Mouse (Mus musculus): ENCODE data around the gene Wdr5. TPM values are rescaled to one million over a fixed set of nuclear protein-coding genes. Genes with fewer than 3 reads are reported as not detected.

Gene Wdr5
- total and polyA plus RNA-seq, 2 experiments = 16.7 to 18.3 TPM

GRCm38 (mm10) chr2:27507562-27507961, 7.4 kb upstream of the Wdr5 start, which contains the start of gene Brd3:
TSS of gene Brd3 (minus strand) at chr2:27507662.
- 89% methylated on average over 4 of the region's 4 CpGs for WGBS
- DNase-seq (ENCODE audit: extremely low read depth, low read depth, low spot score) = no peak
- H3K9ac ChIP-seq (ENCODE audit: low read depth, low read length) = no peak within 1 kb of the TSS
- peaks cover 6% of the 10 kb centered on the region; the same call in 1 of the 2 replicates for H3K4me1 ChIP-seq (ENCODE audit: control insufficient read depth, insufficient read depth, low read length)
- no peak for TF ChIP-seq POLR2A (IDR thresholded peaks at IDR 0.05; ENCODE audit: extremely low read depth, insufficient read depth, low read length)
- TF ChIP-seq CTCF (IDR thresholded peaks at IDR 0.05; ENCODE audit: low read depth, low read length) = no peak
- peak within 1 kb of the TSS; percentile 28; the same call in 1 of the 2 replicates for H3K27ac ChIP-seq (replicated peaks; ENCODE audit: insufficient read depth, low read depth, low read length)
- no peaks in the 10 kb centered on the region for H3K79me2 ChIP-seq (ENCODE audit: control insufficient read depth, insufficient read depth, low read length)
- no peaks in the 10 kb centered on the region for H3K36me3 ChIP-seq (ENCODE audit: control insufficient read depth, insufficient read depth, low read length)
- no peaks in the 10 kb centered on the region for H3K27me3 ChIP-seq (ENCODE audit: control insufficient read depth, insufficient read depth, low read length)
- no peak within 1 kb of the TSS for H3K4me3 ChIP-seq (ENCODE audit: insufficient read depth, low read depth, low read length)

GRCm38 (mm10) chr2:27510706-27511105, 4.3 kb upstream of the Wdr5 start:
- WGBS = 96% methylated on average over 7 of the region's 7 CpGs
- TF ChIP-seq POLR2A (IDR thresholded peaks at IDR 0.05; ENCODE audit: extremely low read depth, insufficient read depth, low read length) (no peak), CTCF (IDR thresholded peaks at IDR 0.05; ENCODE audit: low read depth, low read length) (no peak)

DNA sequence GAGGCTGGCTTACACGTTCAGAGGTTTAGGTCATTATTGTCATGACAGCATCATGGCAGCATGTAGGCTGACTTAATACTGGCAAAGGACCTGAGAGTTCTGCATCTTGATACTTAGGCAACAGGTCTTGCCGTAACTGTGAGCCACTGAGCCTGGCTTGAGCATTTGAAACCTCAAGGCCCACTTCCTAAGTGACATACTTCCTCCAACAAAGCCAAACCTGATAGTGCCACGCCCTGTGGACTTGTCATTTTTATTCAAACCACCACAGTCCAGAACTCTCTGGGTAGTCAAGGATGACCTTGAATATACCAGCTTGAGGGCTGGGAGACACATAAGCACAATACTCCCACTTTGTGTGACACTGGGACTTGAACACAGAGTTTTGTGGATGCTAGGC, 2.0 kb upstream of the Wdr5 start:
- no peaks in the 10 kb centered on the region for H3K27me3 ChIP-seq (ENCODE audit: control insufficient read depth, insufficient read depth, low read length)
- no peak overlapping the region for H3K9ac ChIP-seq (ENCODE audit: low read depth, low read length)
- DNase-seq (ENCODE audit: extremely low read depth, low read depth, low spot score) = no peak
- H3K36me3 ChIP-seq (ENCODE audit: control insufficient read depth, insufficient read depth, low read length) = no peaks in the 10 kb centered on the region
- peaks cover 18% of the 10 kb centered on the region; the same call in 1 of the 2 replicates for H3K79me2 ChIP-seq (ENCODE audit: control insufficient read depth, insufficient read depth, low read length)
- TF ChIP-seq POLR2A (IDR thresholded peaks at IDR 0.05; ENCODE audit: extremely low read depth, insufficient read depth, low read length) = no peak
- no peak for TF ChIP-seq CTCF (IDR thresholded peaks at IDR 0.05; ENCODE audit: low read depth, low read length)
- 92% methylated on average over 3 of the region's 3 CpGs for WGBS
- H3K4me3 ChIP-seq (ENCODE audit: insufficient read depth, low read depth, low read length) = no peak overlapping the region
- peaks cover 12% of the 10 kb centered on the region for H3K4me1 ChIP-seq (ENCODE audit: control insufficient read depth, insufficient read depth, low read length)
- H3K27ac ChIP-seq (replicated peaks; ENCODE audit: insufficient read depth, low read depth, low read length) = no peak overlapping the region

More at GRCm38 (mm10) chr2:27510706-27511105, 4.3 kb upstream of the Wdr5 start:
- H3K4me1 ChIP-seq (ENCODE audit: control insufficient read depth, insufficient read depth, low read length) = peaks cover 7% of the 10 kb centered on the region
- H3K4me3 ChIP-seq (ENCODE audit: insufficient read depth, low read depth, low read length) = no peak overlapping the region
- no peaks in the 10 kb centered on the region for H3K27me3 ChIP-seq (ENCODE audit: control insufficient read depth, insufficient read depth, low read length)
- no peaks in the 10 kb centered on the region for H3K36me3 ChIP-seq (ENCODE audit: control insufficient read depth, insufficient read depth, low read length)
- no peak overlapping the region for H3K9ac ChIP-seq (ENCODE audit: low read depth, low read length)
- no peak overlapping the region for H3K27ac ChIP-seq (replicated peaks; ENCODE audit: insufficient read depth, low read depth, low read length)
- no peak for DNase-seq (ENCODE audit: extremely low read depth, low read depth, low spot score)
- peaks cover 2% of the 10 kb centered on the region; the same call in 1 of the 2 replicates for H3K79me2 ChIP-seq (ENCODE audit: control insufficient read depth, insufficient read depth, low read length)

GRCm38 (mm10) chr2:27513861-27514260, 1.1 kb upstream of the Wdr5 start:
- H3K4me1 ChIP-seq (ENCODE audit: control insufficient read depth, insufficient read depth, low read length) = peaks cover 12% of the 10 kb centered on the region
- H3K4me3 ChIP-seq (ENCODE audit: insufficient read depth, low read depth, low read length) = no peak overlapping the region
- no peak overlapping the region for H3K9ac ChIP-seq (ENCODE audit: low read depth, low read length)
- DNase-seq (ENCODE audit: extremely low read depth, low read depth, low spot score) = no peak
- H3K79me2 ChIP-seq (ENCODE audit: control insufficient read depth, insufficient read depth, low read length) = peaks cover 18% of the 10 kb centered on the region; the same call in 1 of the 2 replicates
- H3K27ac ChIP-seq (replicated peaks; ENCODE audit: insufficient read depth, low read depth, low read length) = no peak overlapping the region
- H3K27me3 ChIP-seq (ENCODE audit: control insufficient read depth, insufficient read depth, low read length) = no peaks in the 10 kb centered on the region
- TF ChIP-seq POLR2A (IDR thresholded peaks at IDR 0.05; ENCODE audit: extremely low read depth, insufficient read depth, low read length) = no peak
- no peak for TF ChIP-seq CTCF (IDR thresholded peaks at IDR 0.05; ENCODE audit: low read depth, low read length)
- WGBS = 91% methylated on average over 5 of the region's 5 CpGs
- no peaks in the 10 kb centered on the region; the same call in 1 of the 2 replicates for H3K36me3 ChIP-seq (ENCODE audit: control insufficient read depth, insufficient read depth, low read length)

- Histone ChIP-seq H3K79me2 (ENCODE audit: control insufficient read depth, insufficient read depth, low read length) (peaks cover 18% of the 10 kb centered on the region; the same call in 1 of the 2 replicates), H3K36me3 (ENCODE audit: control insufficient read depth, insufficient read depth, low read length) (peaks cover 11% of the 10 kb centered on the region), H3K4me1 (ENCODE audit: control insufficient read depth, insufficient read depth, low read length) (peaks cover 12% of the 10 kb centered on the region), H3K27me3 (ENCODE audit: control insufficient read depth, insufficient read depth, low read length) (no peaks in the 10 kb centered on the region), H3K27ac (replicated peaks; ENCODE audit: insufficient read depth, low read depth, low read length) (peak overlapping the region; percentile 54), H3K9ac (ENCODE audit: low read depth, low read length) (peak overlapping the region; percentile 92), H3K4me3 (ENCODE audit: insufficient read depth, low read depth, low read length) (peak overlapping the region; percentile 84)
- DNase-seq (ENCODE audit: extremely low read depth, low read depth, low spot score) = peak; percentile 68
- no peak for TF ChIP-seq POLR2A (IDR thresholded peaks at IDR 0.05; ENCODE audit: extremely low read depth, insufficient read depth, low read length)
- peak; percentile 14; the same call in 1 of the 2 replicates for TF ChIP-seq CTCF (IDR thresholded peaks at IDR 0.05; ENCODE audit: low read depth, low read length)
- WGBS = under 1% methylated on average over 40 of the region's 40 CpGs
Observed at GRCm38 (mm10) chr2:27515341-27516166, 597 bp downstream of the Wdr5 start.
